Mouse (Mus musculus): ENCODE measurements around the gene Cebpzos. TPM values are rescaled to one million over a fixed set of nuclear protein-coding genes. Genes with fewer than 3 reads are reported as not detected.

Cebpzos gene
- total and polyA plus RNA-seq, 2 experiments from 2014 or later, result 17.6 to 132 TPM

- WGBS, result 4% methylated on average over 11 of the region's 11 CpGs
- no peaks in the 10 kb centered on the region for H3K27me3 ChIP-seq (ENCODE audit: insufficient read depth, low read length)
- 0 out of 2 replicates have a peak, but pooled peaks cover 6% of the 10 kb centered on the region for H3K4me1 ChIP-seq (ENCODE audit: insufficient read depth, low read length)
- DNase-seq (ENCODE audit: low spot score) (no peak), ATAC-seq (ENCODE audit: low FRiP score) (peak; percentile 7; the same call in 1 of the 2 replicates)
- peak overlapping the region; percentile 80 for H3K9ac ChIP-seq (replicated peaks; ENCODE audit: low read length, poor library complexity, severe bottlenecking)
- H3K4me2 ChIP-seq (ENCODE audit: low read depth, low read length, poor library complexity, severe bottlenecking), result peak overlapping the region; percentile 78
- H3K27ac ChIP-seq (ENCODE audit: low read depth, low read length), result peak overlapping the region; percentile 72
- no peak for TF ChIP-seq CTCF (IDR thresholded peaks at IDR 0.05)
- peak overlapping the region; percentile 71 for H3K4me3 ChIP-seq (ENCODE audit: low read depth, low read length)
- H3K36me3 ChIP-seq (ENCODE audit: insufficient read depth, low read length), result peaks cover 18% of the 10 kb centered on the region
- H3K9me3 ChIP-seq (ENCODE audit: low read length), result no peaks in the 10 kb centered on the region
Observed at GRCm38 (mm10) chr17:78916899-78917298, 599 bp downstream of the Cebpzos start.

GRCm38 (mm10) chr17:78917696-78918095 lies 1.4 kb downstream of the Cebpzos start:
- DNase-seq (ENCODE audit: low spot score), result no peak
- TF ChIP-seq CTCF (IDR thresholded peaks at IDR 0.05), result no peak

GRCm38 (mm10) chr17:78935857-78936256 lies 19.6 kb downstream of the Cebpzos start:
- DNase-seq (ENCODE audit: low spot score) (no peak), ATAC-seq (ENCODE audit: low FRiP score) (no peak)
- no peak for TF ChIP-seq CTCF (IDR thresholded peaks at IDR 0.05)
- Histone ChIP-seq H3K27me3 (ENCODE audit: insufficient read depth, low read length) (no peaks in the 10 kb centered on the region), H3K27ac (ENCODE audit: low read depth, low read length) (no peak overlapping the region), H3K4me3 (ENCODE audit: low read depth, low read length) (peak overlapping the region; percentile 77), H3K4me2 (ENCODE audit: low read depth, low read length, poor library complexity, severe bottlenecking) (peak overlapping the region; percentile 66), H3K9me3 (ENCODE audit: low read length) (no peaks in the 10 kb centered on the region), H3K9ac (replicated peaks; ENCODE audit: low read length, poor library complexity, severe bottlenecking) (peak overlapping the region; percentile 79; the same call in 1 of the 2 replicates), H3K36me3 (ENCODE audit: insufficient read depth, low read length) (peaks cover 30% of the 10 kb centered on the region), H3K4me1 (ENCODE audit: insufficient read depth, low read length) (0 out of 2 replicates have a peak, but pooled peaks cover 3% of the 10 kb centered on the region)
- WGBS, result 81% methylated on average over 2 of the region's 2 CpGs

More at GRCm38 (mm10) chr17:78917696-78918095, 1.4 kb downstream of the Cebpzos start:
- Histone ChIP-seq H3K36me3 (ENCODE audit: insufficient read depth, low read length) (peaks cover 23% of the 10 kb centered on the region), H3K27ac (ENCODE audit: low read depth, low read length) (no peak overlapping the region), H3K9ac (replicated peaks; ENCODE audit: low read length, poor library complexity, severe bottlenecking) (peak overlapping the region; percentile 46), H3K4me1 (ENCODE audit: insufficient read depth, low read length) (0 out of 2 replicates have a peak, but pooled peaks cover 6% of the 10 kb centered on the region), H3K4me2 (ENCODE audit: low read depth, low read length, poor library complexity, severe bottlenecking) (peak overlapping the region; percentile 78), H3K27me3 (ENCODE audit: insufficient read depth, low read length) (no peaks in the 10 kb centered on the region), H3K4me3 (ENCODE audit: low read depth, low read length) (peak overlapping the region; percentile 71; the same call in 1 of the 2 replicates), H3K9me3 (ENCODE audit: low read length) (no peaks in the 10 kb centered on the region)
- 36% methylated on average over 6 of the region's 6 CpGs for WGBS
- no peak for ATAC-seq (ENCODE audit: low FRiP score)

GRCm38 (mm10) chr17:78936466-78937228 lies 20.3 kb downstream of the Cebpzos start, which contains the start of the genes Cebpz and Ndufaf7:
TSS of gene Cebpz (minus strand) at chr17:78937066.
TSS of gene Ndufaf7 (plus strand) at chr17:78937136.
- Histone ChIP-seq H3K9me3 (ENCODE audit: low read length) (no peaks in the 10 kb centered on the region), H3K4me2 (ENCODE audit: low read depth, low read length, poor library complexity, severe bottlenecking) (peak within 1 kb of the TSS; percentile 66), H3K27me3 (ENCODE audit: insufficient read depth, low read length) (no peaks in the 10 kb centered on the region), H3K36me3 (ENCODE audit: insufficient read depth, low read length) (peaks cover 26% of the 10 kb centered on the region), H3K9ac (replicated peaks; ENCODE audit: low read length, poor library complexity, severe bottlenecking) (peak within 1 kb of the TSS; percentile 79), H3K4me3 (ENCODE audit: low read depth, low read length) (peak within 1 kb of the TSS; percentile 77), H3K4me1 (ENCODE audit: insufficient read depth, low read length) (0 out of 2 replicates have a peak, but pooled peaks cover 3% of the 10 kb centered on the region), H3K27ac (ENCODE audit: low read depth, low read length) (peak within 1 kb of the TSS; percentile 68)
- WGBS, result under 1% methylated on average over 45 of the region's 45 CpGs
- peak; percentile 99 for ATAC-seq (ENCODE audit: low FRiP score)
- DNase-seq (ENCODE audit: low spot score), result peak; percentile 99
- TF ChIP-seq CTCF (IDR thresholded peaks at IDR 0.05), result no peak

GRCm38 (mm10) chr17:78937229-78937853 lies 21.0 kb downstream of the Cebpzos start:
- DNase-seq (ENCODE audit: low spot score), result no peak
- Histone ChIP-seq H3K36me3 (ENCODE audit: insufficient read depth, low read length) (peaks cover 25% of the 10 kb centered on the region), H3K4me3 (ENCODE audit: low read depth, low read length) (peak overlapping the region; percentile 77), H3K4me1 (ENCODE audit: insufficient read depth, low read length) (0 out of 2 replicates have a peak, but pooled peaks cover 3% of the 10 kb centered on the region), H3K9me3 (ENCODE audit: low read length) (no peaks in the 10 kb centered on the region), H3K27me3 (ENCODE audit: insufficient read depth, low read length) (no peaks in the 10 kb centered on the region), H3K4me2 (ENCODE audit: low read depth, low read length, poor library complexity, severe bottlenecking) (peak overlapping the region; percentile 66), H3K27ac (ENCODE audit: low read depth, low read length) (peak overlapping the region; percentile 68), H3K9ac (replicated peaks; ENCODE audit: low read length, poor library complexity, severe bottlenecking) (peak overlapping the region; percentile 79)
- WGBS, result 8% methylated on average over 26 of the region's 26 CpGs
- ATAC-seq (ENCODE audit: low FRiP score), result peak; percentile 31
- no peak for TF ChIP-seq CTCF (IDR thresholded peaks at IDR 0.05)
